Comparison of ENCODE assay signal across 14 mouse cellular contexts in the genomic region with DNA sequence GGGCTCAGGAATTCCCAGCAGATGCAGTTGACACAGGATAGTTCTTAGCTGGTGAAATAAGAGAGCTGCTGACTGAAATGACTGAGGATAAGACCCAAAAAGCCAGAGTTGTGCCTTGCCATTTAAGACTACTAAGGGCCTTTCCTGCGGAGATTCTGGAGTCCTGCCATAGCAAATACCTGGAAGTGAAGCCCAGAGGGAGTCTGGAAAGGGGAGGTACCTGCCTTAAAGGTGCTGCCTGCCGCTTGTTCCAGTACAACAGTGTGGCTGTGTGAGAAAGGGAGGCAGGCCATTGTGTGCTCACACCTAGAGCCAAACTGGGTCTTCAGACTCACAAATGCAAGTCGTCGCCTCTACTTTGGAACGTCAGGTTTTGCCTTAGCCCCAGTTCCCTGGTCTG.
DNase-seq lines count a peak whose midpoint lies in the region; ATAC-seq and TF ChIP-seq lines count a peak whose summit lies in the region.
"Had no signal": no experiment of that assay in that cellular context is flagged by ENCODE, and none has a peak within 500 bp of the region (broad histone marks: within the 10 kb centered on the region; RNA-seq: fewer than 3 reads in every experiment).

No protein-coding gene starts in this region.

- TF ChIP-seq EP300 in ES-Bruce4 (IDR thresholded peaks at IDR 0.05; ENCODE audit: insufficient read depth, low read depth, low read length) = no peak

- no peaks in the 10 kb centered on the region for H3K9me3 ChIP-seq in heart, embryonic 13.5 days
- no peaks in the 10 kb centered on the region for H3K9me3 ChIP-seq in ES-Bruce4 (replicated peaks; ENCODE audit: control insufficient read depth, insufficient read depth, low read length, poor library complexity, severe bottlenecking)
- H3K9me3 ChIP-seq in embryonic facial prominence, embryonic 15.5 days (replicated peaks) = no peaks in the 10 kb centered on the region
- H3K9me3 ChIP-seq in lung, embryonic 16.5 days (ENCODE audit: control insufficient read depth, low read length) = no peaks in the 10 kb centered on the region
- H3K9me3 ChIP-seq in forebrain, embryonic 10.5 days = no peaks in the 10 kb centered on the region
- H3K9me3 ChIP-seq: forebrain, embryonic 13.5 days had no signal

- no peak overlapping the region for H3K9ac ChIP-seq in heart, embryonic 13.5 days
- peak overlapping the region; percentile 34 for H3K9ac ChIP-seq in ES-Bruce4 (ENCODE audit: low read depth, poor library complexity, severe bottlenecking)
- no peak overlapping the region for H3K9ac ChIP-seq in embryonic facial prominence, embryonic 15.5 days
- peak overlapping the region; percentile 42 for H3K9ac ChIP-seq in lung, embryonic 16.5 days (ENCODE audit: low read length)
- H3K9ac ChIP-seq: forebrain, embryonic 13.5 days; hindbrain, embryonic 14.5 days had no signal

- intact Hi-C loops in heart, postnatal 10 days (cut with DNase I) = no loop called here
- intact Hi-C loops in left cerebral cortex, postnatal 14 days (cut with DNase I) = no loop called here

- DNase-seq in heart, postnatal 10 days = no peak
- DNase-seq in left cerebral cortex, postnatal 14 days (ENCODE audit: low spot score in 2 of 2) = no peak
- DNase-seq in forebrain, embryonic 10.5 days (ENCODE audit: extremely low spot score, low spot score) = no peak
- no peak for DNase-seq in testis, postnatal 14 days (ENCODE audit: low spot score)
- DNase-seq: cerebellum, postnatal 36 days; gastrocnemius, postnatal 25 days had no signal

- peaks cover 78% of the 10 kb centered on the region for H3K4me1 ChIP-seq in heart, embryonic 13.5 days
- H3K4me1 ChIP-seq in ES-Bruce4 (ENCODE audit: control insufficient read depth, insufficient read depth, low read length) = peaks cover 2% of the 10 kb centered on the region
- peaks cover 61% of the 10 kb centered on the region for H3K4me1 ChIP-seq in embryonic facial prominence, embryonic 15.5 days
- peaks cover 41% of the 10 kb centered on the region for H3K4me1 ChIP-seq in lung, embryonic 16.5 days (replicated peaks; ENCODE audit: control insufficient read depth, insufficient read depth, low read length)
- peaks cover 57% of the 10 kb centered on the region for H3K4me1 ChIP-seq in forebrain, embryonic 10.5 days

- no peaks in the 10 kb centered on the region for H3K27me3 ChIP-seq in heart, embryonic 13.5 days (replicated peaks)
- H3K27me3 ChIP-seq in ES-Bruce4 (ENCODE audit: control insufficient read depth, insufficient read depth, low read length, poor library complexity, severe bottlenecking) = no peaks in the 10 kb centered on the region
- no peaks in the 10 kb centered on the region for H3K27me3 ChIP-seq in embryonic facial prominence, embryonic 15.5 days
- H3K27me3 ChIP-seq in lung, embryonic 16.5 days (ENCODE audit: control insufficient read depth, insufficient read depth, low read depth, low read length) = no peaks in the 10 kb centered on the region
- H3K27me3 ChIP-seq in forebrain, embryonic 10.5 days (ENCODE audit: poor library complexity, severe bottlenecking) = peaks cover 57% of the 10 kb centered on the region

- no peak overlapping the region for H3K4me3 ChIP-seq in heart, embryonic 13.5 days
- peak overlapping the region; percentile 80 for H3K4me3 ChIP-seq in ES-Bruce4 (ENCODE audit: low read depth, low read length)
- peak overlapping the region; percentile 14 for H3K4me3 ChIP-seq in embryonic facial prominence, embryonic 15.5 days (replicated peaks)
- peak overlapping the region; percentile 37 for H3K4me3 ChIP-seq in lung, embryonic 16.5 days (ENCODE audit: low read length)
- H3K4me3 ChIP-seq in forebrain, embryonic 10.5 days = no peak overlapping the region
- H3K4me3 ChIP-seq: forebrain, embryonic 13.5 days; left cerebral cortex, adult 2 months had no signal

- no peak for TF ChIP-seq POLR2A in ES-Bruce4 (IDR thresholded peaks at IDR 0.05; ENCODE audit: insufficient read depth, low read length)

- WGBS in heart, embryonic 13.5 days = 42% methylated on average over 5 of the region's 5 CpGs
- 40% methylated on average over 5 of the region's 5 CpGs for WGBS in embryonic facial prominence, embryonic 15.5 days
- 51% methylated on average over 5 of the region's 5 CpGs for WGBS in lung, embryonic 16.5 days
- 17% methylated on average over 5 of the region's 5 CpGs for WGBS in forebrain, embryonic 10.5 days

- peak overlapping the region; percentile 37; the same call in 1 of the 2 replicates for H3K27ac ChIP-seq in heart, embryonic 13.5 days (replicated peaks)
- peak overlapping the region; percentile 52 for H3K27ac ChIP-seq in ES-Bruce4 (ENCODE audit: insufficient read depth, low read length)
- H3K27ac ChIP-seq in embryonic facial prominence, embryonic 15.5 days (replicated peaks) = peak overlapping the region; percentile 31
- peak overlapping the region; percentile 87 for H3K27ac ChIP-seq in lung, embryonic 16.5 days (ENCODE audit: low read length)
- no peak overlapping the region for H3K27ac ChIP-seq in forebrain, embryonic 10.5 days
- H3K27ac ChIP-seq: forebrain, embryonic 13.5 days; hindbrain, embryonic 14.5 days; left cerebral cortex, adult 2 months; macrophage had no signal

- no peak for TF ChIP-seq CTCF in ES-Bruce4 (IDR thresholded peaks at IDR 0.05; ENCODE audit: low read depth, low read length)

- H3K36me3 ChIP-seq in heart, embryonic 13.5 days = peaks cover 20% of the 10 kb centered on the region; the same call in 1 of the 2 replicates
- H3K36me3 ChIP-seq in ES-Bruce4 (ENCODE audit: control insufficient read depth, insufficient read depth, low read length, poor library complexity, severe bottlenecking) = no peaks in the 10 kb centered on the region
- no peaks in the 10 kb centered on the region for H3K36me3 ChIP-seq in embryonic facial prominence, embryonic 15.5 days
- no peaks in the 10 kb centered on the region; the same call in 1 of the 2 replicates for H3K36me3 ChIP-seq in lung, embryonic 16.5 days (ENCODE audit: control insufficient read depth, insufficient read depth, low read length)
- H3K36me3 ChIP-seq in forebrain, embryonic 10.5 days (replicated peaks) = no peaks in the 10 kb centered on the region

- no peak for ATAC-seq in heart, embryonic 13.5 days (ENCODE audit: extremely low read depth, insufficient number of reproducible peaks, low FRiP score, low TSS enrichment)
- ATAC-seq in embryonic facial prominence, embryonic 15.5 days (ENCODE audit: insufficient number of reproducible peaks, low FRiP score, low TSS enrichment, low read depth) = no peak
- ATAC-seq in lung, embryonic 16.5 days (ENCODE audit: low read depth) = peak; percentile 44
- ATAC-seq: forebrain, embryonic 13.5 days had no signal

- no peak overlapping the region for H3K4me2 ChIP-seq in heart, embryonic 13.5 days
- peak overlapping the region; percentile 35 for H3K4me2 ChIP-seq in embryonic facial prominence, embryonic 15.5 days (replicated peaks)
- H3K4me2 ChIP-seq in lung, embryonic 16.5 days (ENCODE audit: low read depth, low read length) = peak overlapping the region; percentile 52
- H3K4me2 ChIP-seq: forebrain, embryonic 13.5 days; hindbrain, embryonic 14.5 days had no signal

Comparison
In these comparisons a context has a peak if more than half of its experiments do, and no peak if none do; other contexts are left out.
1. H3K4me3 ChIP-seq: peak in ES-Bruce4 (single experiment), embryonic facial prominence, embryonic 15.5 days (single experiment) and lung, embryonic 16.5 days (single experiment); none in heart, embryonic 13.5 days (single experiment) and forebrain, embryonic 10.5 days (single experiment).
2. H3K9ac ChIP-seq: peak in ES-Bruce4 (single experiment) and lung, embryonic 16.5 days (single experiment); none in heart, embryonic 13.5 days (single experiment) and embryonic facial prominence, embryonic 15.5 days (single experiment).